Mouse (Mus musculus): Measurements from ENCODE around the gene Cdk2ap2.

DNA sequence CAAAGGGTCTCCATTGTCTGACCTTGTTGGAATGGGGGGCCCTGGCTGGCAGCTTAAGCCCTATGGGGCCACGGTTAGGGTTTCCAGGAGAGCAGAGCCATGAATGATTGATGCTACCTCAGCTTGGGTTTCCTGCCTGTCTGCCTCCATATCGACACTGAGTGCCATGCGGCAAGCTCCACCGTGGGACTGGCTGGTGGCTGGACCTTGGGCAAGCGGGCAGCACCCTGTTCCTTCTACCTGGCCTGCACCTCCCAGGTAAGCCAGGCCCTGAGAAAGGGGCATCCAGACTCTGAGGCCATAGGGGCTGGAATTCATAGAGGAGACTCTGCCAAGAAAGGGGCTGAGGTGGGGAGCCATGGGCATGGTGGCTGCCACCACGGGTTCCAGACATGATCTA is 43.2 kb downstream of the Cdk2ap2 start:
- TF ChIP-seq POLR2A (IDR thresholded peaks at IDR 0.05; ENCODE audit: extremely low read depth, insufficient read depth, low read length) (no peak), CTCF (IDR thresholded peaks at IDR 0.05; ENCODE audit: low read depth, low read length) (no peak)
